Mouse (Mus musculus) fibroblast of lung, adult 2 months (primary cell): ENCODE data around the gene Zcchc24.

ENCODE experiments used
- DNase-seq: peaks from one replicate; pipeline ENCODE4 v3.0.0-alpha.2; 2011; ENCODE audit warnings: low read depth

Gene Zcchc24

DNA sequence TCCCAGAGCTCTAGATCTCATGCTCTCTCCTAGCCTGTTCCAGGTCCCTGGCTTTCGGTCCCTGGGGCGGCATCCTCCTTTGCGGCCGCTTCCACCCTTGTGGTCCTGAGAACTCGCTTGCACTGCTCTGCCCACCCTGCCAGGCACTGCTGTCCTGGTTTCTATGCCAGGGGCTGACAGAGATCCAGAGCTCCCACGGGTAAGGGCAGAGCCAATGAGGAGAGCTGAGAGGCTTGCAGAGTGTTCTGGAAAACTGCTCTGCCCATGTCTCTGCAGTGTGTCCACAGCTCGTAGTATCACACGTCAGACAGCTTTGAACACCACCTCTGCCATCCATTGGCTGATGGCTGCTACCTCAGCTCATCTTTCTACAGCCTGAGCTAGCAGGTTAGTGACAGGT is 51.1 kb downstream of the Zcchc24 start:
- DNase-seq, result no peak

DNA sequence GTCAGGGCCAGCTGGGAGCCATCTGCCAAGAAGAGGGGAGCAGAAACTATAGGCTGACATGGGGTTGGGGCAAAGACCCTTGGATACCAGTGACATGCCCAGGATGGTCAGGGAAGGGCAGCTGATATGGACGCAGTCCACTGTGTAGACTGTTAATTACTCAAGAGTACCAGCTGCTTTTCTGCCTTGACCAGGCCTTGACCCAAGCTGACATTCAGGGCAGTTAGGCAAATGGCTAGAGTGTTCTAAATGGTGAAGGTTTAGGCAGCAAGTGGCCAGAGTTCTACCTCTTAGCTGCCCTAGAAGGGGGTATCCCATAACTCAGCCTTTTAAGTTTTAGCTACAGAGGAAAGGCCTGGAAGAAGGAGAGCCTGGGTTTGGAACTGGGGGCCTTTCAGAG is 52.3 kb downstream of the Zcchc24 start:
- DNase-seq, result no peak

DNA sequence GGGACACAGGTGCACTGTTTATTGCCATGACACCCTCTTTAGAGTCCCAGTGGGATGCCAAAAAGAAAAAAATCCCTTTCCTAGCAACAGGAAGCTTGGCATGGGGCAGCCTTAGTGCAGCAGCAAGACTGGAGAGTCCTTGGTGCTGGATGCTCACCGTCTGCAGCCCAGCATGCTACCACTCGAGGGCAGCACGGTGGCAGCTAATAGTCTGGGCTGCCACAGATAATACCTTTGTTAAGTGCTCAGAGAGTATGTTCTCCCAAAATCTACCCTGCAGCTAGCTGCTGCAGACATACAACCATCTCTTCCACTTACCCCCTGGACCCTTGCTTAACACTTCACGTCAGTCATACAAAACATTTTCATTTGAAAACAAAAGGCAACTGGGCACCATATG is 55.4 kb downstream of the Zcchc24 start:
- DNase-seq, result no peak

DNA sequence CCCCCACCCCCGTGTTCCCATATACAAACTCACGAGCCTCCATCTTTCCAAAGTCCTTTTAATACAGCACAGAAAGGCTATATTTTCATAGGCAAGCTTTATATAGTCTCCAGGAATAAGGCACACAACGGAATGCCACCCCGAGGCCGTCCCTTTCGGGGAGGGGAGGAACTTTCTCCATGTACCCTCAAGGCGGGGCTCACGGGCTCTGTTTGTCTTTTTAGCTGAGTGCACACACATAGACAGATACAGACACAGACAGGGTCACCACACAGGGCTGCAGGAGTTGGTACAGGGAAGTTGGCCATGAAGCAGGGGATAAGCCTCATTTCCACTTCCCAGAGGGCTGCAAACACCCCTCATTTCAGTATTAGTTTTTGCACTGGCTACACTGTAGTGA is 57.2 kb downstream of the Zcchc24 start:
- DNase-seq, result no peak

DNA sequence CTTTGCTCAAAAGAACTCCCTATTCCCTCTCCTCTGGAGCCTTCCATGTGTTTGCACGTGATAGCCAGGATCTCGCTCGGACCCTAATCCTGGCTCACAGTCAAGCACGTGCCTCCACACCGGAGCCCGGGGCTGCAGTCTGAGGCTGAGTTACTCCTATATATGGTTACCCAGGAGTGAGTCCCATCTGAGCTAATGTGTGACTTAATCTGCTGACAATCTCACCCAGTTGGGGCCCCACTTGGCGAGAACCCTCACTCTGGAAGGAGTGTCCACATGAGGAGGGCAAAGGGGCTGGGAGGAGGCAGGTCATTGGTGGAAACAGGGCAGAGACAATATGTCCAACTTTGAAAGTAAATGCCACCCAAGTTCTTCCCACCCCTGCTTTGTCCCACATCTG is 57.7 kb downstream of the Zcchc24 start:
- no peak for DNase-seq

DNA sequence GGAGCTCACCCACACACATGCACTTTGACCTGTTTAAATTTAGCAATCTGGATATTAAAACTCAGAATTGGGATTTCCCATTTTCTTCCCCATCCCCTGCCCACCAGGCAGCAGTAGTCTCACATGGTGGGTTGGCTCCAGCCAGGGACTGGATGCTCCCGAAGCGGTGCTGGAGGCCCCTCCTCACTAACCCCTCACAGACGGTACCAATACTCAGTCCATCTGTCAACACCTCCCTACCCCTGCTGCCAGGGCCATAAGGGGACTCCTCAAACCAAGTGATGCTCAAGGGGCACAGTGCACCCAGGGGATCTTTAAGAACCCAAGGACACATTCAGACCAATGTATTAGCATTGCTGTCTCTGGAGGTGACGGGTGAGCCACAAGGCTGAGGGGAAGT is 58.2 kb downstream of the Zcchc24 start:
- no peak for DNase-seq

DNA sequence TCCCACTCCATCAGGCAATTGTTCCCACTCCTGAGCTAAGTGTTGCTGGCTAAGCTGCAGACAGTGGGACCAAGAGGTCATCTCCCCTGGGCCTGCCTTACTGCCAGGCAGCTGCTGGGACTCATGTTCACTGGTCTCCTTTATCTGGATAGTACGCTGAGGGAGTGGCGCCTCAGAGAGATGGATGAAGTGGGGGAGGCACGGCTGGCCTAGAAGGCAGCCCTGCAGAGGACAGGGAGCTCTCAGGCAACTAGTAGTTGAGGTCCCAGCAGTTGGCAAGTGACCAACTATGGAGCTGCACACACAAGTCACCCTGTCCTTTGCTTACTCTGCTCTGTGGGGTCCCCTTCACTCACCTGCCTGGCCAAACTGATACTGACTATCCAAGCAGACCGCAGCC is 58.8 kb downstream of the Zcchc24 start:
- no peak for DNase-seq

DNA sequence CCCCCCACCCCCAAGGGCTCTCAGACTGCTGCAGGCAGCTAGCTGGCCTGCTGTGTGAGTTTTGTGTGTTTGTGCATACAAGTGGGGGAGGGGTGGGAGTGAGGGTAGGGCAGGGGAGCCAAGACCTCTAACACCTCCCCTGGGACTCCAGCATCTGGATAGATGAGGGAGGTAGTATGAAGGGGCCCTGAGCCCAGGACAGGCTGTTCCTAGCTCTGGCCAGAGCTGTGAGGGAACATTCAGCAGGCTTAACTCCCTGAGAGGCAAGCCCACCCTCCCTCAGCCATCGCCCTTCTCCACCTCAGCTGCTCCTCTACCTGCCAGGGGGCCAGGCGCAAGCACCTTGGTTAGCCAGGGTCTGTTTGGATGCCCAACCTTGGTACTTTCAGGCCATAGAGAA is 59.9 kb downstream of the Zcchc24 start:
- no peak for DNase-seq

DNA sequence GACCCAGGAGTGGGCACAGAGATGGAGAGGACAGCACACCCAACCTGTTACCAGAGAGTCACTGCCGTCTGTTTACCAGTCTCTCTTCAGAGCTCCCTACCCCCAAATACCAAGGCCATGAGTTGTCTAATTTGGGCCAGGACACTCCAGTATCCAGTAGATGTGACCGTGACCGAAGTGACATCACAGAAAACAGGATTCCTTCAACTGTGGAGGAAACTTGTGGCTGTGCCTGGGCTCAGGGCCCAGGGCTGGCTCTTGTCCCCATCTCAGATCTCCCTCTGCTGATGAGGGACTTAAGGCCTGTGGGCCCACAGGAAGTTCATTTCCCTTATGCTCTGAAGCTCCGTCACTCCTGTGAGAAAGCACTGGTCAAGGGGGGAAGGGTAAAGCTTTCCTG is 60.4 kb downstream of the Zcchc24 start:
- DNase-seq, result no peak

DNA sequence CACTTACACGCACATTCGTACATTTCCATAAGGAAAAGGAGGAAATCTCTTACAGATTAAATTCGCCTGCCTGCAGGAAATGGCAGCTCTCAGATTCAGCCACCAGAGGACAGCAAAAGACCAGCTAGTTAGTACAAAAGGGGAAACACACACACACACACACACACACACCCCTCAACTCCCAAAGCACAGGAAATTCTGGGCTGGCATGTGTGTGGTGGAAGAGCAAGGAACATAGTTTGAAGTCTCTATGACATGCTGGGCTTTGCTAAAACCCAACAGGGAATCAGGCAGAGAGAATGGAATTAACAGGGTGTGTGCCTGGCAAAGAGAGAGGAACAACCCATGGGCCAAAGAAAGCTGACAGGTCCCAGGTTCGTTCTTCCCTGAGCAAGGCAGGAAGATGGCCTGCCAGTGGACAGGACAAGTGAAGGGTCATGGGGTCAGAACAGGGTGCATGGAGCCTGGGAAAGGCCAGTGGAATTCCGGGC is 61.1 kb downstream of the Zcchc24 start:
- DNase-seq, result no peak

DNA sequence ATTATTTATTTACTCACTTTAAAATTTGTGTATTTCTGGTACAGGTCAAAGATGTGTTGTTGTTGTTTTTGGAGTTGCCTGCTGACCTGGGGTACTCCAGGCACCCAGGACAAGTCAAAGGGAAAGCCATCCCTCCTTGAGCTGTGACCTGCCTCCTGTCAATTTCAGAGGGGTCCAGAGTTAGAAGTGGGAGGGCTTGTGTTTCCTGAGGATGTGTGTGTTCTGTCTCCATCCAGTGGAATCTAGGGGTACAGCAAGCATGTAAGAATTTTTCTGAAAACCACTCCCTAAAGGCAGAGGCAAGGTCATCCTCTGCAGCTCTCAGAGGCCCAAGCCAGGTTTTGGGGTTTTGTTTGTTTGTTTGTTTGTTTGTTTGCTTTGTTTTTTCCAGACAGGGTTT is 66.9 kb downstream of the Zcchc24 start:
- DNase-seq, result no peak

DNA sequence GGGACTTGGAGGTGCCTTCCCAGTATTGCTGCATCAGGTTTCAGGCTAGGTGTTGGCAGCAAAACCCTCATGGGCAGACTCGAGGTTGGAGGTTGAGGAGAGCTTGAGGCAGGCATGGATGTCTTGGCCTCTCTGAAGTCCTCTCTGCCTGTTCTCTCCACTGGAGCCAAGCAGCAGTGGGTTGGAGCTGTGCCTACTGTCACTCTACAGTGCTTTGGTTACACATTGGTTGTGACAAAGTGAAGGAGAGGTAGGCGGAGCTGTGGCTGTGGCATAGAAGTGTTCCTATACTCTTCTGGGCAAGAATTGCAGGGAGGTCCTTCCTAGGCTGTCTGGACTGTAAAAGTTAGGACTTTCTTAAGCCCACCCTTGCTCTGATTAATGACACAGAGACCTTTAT is 72.5 kb downstream of the Zcchc24 start:
- no peak for DNase-seq

DNA sequence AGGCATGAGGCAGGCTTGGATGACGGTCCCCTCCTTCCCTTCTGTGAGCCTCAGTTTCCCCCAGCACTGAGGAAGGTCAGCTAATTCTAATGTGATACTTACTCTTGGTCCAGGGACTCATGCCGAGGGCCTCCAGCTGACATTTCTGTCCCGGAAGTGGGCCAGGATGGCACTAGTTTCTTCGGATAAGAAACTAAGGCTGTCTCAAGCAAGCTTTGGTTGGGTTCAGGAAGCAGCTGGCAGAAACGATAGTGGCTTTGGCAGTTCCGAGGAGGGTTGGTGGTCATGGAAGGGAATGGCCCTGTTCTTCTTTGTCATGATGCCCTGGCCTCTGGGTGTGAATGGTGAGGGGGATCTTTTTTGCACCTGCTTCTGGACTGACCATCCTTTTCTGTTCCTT is 73.8 kb downstream of the Zcchc24 start:
- DNase-seq, result no peak

DNA sequence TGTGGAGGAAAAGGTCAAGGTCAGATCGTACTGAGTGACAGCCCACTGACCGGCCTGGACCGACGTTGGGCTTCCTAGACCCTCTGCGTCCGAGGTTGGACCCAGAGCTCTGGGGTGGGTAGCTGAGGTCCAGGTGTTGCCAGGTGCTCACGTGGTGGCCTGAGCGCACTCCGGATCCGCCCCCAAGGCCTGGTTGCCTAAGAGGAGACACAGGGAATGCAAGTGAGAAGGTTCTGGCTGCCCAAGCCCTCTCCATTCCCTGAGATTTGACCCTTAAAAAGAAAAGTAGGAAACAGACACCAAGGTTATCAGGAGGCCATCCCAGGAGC is 74.3 kb downstream of the Zcchc24 start:
- no peak for DNase-seq

DNA sequence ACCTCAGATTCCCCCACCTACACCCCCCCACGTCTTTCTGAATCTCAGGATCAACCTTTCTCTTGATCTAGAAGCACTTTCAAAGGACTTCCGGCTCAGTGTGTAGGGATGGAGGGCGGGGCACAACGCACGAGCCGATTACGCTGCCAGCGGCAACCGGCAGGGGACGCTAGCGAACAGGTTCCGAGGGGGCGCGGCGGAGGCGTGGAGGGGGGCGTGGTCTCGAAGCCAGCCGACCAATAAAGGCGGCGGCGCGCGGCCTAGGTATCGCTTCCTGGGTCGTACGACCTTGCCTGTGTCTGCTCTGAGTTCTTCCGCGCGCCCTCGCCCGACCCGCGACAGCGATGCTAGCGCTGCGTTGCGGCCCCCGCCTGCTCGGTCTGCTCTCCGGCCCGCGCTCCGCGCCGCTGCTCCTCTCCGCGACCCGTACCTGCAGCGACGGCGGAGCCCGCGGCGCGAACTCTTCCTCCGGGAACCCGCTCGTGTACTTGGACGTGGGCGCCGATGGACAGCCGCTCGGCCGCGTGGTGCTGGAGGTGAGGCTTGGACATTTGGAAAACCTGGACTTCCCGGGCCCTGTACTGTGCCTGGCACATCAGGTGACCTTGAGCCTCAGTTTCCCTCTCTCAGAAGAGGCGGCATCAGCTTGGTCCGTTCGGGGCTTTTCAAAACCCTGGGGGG is 74.8 kb downstream of the Zcchc24 start, which contains the start of gene Ppif:
Ppif (plus strand) TSS at position 267 of the 681 bp plus-strand sequence.
- peak; percentile 83 for DNase-seq

DNA sequence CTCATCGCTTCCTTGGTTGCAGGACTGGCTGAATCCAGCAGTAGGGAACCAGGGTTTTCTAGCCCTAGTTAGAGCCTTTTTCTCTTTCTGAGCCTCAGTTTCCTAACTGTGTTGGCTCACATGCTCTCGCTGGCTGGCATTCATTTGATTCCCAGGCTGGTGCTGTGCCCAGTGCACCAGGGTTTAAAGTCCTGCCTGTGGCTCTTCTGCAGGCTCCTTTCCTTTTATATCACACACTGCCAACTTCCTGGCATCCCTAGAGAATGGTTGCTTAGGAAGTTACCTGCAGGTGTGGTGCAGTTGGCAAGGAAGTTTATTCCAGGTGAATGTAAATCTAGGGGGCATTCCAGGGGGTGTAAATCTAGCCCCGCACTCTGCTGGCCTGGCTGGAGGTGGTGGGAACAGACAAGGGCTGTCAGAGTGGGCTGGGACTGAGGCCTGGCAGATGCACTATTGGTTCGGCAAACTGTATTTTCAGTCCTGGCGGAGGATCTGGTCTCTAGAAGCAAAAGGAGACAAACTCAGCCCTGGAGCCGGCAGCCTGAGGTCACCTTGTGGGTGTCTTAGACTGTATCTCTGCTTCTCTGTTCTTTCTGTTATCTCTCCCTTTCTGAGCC is 75.5 kb downstream of the Zcchc24 start:
- DNase-seq, result no peak

DNA sequence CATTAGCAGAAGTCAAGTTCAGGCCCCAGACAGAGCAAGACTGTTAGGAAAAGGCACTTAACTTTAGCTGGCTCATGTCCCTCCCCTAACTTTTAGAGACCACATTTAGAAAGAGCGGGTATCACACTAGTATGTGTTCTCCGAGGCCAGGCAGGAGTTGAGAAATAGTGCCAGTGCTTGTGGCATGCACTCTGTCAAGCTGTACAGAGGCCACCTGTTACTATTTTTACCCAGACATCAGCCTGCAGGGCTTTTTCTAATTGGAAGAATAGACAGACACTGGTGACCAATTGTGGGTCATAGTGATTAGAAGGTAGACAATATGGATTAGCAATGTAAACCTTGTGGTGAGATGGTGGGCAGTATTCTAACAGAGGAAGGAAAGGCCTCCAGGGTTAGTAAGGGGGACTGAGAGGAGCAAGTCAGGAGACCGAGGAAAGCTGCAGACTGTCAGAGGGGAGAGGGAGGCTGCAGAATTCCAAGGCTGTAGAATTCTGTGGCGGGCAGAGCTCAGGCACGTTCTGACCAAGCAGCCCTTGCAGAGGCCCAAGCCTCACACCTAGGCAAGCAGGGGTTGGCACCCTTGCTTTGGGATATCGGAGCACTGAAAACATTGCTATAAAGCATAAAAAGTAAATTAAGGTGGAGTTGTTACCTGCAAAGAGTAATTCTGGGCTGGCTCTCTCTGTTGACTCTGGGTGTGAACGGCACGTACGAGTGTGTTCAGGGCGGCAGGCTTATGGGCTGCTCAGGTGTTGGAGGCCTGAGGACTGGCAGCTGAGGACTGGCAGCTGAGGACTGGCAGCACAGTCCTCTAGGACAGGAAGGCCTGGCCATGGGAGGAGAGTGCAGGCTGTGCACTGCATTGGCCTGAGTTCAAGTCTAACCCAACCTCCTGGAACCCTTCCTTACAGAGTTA is 81.6 kb downstream of the Zcchc24 start:
- DNase-seq, result no peak

DNA sequence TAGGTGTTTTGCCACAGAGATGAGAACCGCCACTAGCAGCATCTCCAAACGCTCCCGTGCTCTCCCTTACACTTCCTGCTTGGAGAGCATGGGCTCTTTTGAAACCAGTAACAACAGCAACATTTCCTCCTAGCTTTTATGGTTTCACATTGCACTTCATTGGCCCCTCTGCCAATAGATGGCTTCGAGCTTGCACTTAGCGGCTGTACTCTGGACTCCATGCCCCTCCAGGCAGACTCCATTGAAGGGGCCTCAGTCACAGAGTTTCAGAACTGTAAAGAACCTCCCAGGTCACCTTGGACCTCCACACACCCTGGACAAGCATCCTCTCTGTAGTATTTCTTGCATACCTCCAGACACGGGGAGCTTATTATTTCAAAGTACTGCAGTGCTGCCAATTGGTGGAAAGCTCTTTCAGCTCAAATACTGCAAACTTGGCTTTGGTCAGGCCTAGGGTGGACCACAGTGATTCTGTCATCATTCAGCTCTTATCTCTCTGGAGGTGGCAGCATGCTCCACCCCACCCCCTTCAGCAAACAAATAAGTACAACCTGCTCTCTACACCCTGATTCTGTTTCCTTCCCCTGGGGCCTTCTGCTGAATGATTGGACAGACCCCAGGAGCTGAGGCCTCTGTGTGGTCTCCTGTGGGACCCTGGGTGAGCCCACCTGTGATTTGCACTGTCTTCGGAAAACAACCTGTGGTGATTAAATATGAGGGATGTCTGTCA is 82.5 kb downstream of the Zcchc24 start:
- DNase-seq, result no peak

DNA sequence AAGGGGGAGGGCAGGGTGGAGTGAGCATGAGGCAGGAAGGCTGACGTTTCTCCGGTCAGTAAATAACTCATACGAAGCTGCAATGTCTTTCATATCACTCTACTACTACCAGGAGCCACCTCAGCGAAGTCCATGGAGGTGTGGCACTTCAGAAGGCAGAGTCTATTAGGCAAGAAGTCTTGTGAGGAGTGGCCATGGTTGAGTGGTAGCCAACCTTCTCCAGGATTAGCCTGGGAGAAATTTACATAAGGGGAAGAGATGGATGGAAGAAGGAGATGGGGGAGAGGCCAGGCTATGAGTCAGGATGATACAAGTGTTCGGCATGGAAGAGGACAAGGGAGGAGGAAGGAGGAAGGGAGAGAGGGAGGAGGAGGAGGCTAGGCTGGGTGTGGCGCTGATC is 86.8 kb downstream of the Zcchc24 start:
- no peak for DNase-seq

DNA sequence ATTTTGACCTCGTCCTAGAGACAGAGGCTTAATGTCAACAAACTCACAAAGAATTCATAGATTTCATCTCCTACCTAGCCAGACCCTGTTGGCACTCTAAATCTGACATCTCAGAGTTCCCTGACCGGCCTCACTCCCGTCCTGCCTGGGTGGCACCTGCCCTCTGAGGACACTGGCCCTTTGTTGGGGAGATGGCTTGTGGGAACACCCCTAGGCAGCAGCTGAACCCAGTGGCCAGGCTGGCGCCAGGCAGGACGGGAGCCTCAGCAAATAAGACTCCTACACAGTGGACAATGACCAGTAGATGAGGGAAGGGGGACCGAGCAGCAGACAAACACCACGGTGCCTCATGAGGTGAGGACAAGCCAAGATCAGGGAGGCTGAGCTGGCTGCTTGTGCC is 89.2 kb downstream of the Zcchc24 start:
- DNase-seq, result no peak

DNA sequence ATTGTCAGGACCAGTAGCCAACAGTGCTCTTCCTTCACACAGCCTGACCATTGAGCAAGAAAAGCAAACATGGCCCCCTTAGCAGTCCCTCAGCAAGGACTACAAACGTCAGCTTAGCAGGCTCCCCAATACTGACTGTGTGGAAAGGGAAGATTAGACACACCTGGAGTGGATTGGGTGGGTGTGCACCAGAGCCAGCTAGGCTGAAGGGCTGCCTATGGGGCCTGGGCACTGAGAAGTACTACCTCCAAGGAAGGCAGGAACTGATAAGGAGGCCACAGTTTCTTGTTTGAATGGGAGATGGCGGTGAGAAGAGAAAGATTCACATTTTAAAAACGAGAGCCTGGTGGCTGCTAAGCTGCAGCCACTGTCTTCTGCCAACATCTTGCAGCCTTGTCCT is 101.3 kb downstream of the Zcchc24 start:
- no peak for DNase-seq

DNA sequence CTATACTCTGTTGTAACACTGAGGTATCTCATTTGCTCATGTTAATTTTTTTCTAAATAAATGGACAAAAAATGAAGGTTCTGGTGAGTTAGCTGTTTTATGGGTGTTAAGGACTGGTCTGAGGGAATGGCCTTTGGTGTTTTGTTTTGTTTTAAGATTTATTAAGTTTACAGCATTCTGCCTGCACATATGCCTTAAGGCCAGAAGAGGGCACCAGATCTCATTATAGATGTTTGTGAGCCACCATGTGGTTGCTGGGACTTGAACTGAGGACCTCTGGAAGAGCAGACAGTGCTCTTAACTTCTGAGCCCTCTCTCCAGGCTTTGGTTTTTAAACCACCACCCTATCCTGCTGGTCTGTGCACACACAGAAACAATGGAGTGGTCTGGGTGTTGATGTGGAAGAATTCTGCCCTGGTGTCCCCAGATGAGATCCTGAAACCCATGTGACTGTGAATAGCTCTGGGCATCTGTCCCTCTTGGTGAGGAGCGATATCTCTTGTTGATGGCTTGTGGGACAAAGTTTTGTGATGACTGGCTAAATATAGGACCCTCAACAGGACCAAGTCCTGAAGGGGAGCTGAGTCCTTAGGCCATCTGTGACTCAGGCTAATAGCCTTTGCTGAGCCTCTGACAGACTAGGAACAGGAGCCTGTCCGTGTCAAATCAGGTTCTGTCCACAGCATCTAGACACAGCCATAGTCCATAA is 102.0 kb downstream of the Zcchc24 start:
- no peak for DNase-seq
